Mouse (Mus musculus): ENCODE measurements at regions not wholly inside any gene's neighbourhood (a gene's known extent, or its start where the extent isn't known, plus 50 kb on each side); places are given as distances from the start of the nearest gene placed in this dataset.

- DNase-seq (ENCODE audit: low read depth, low spot score), result no peak
These were observed 615.9 kb downstream of the Gbe1 start for GRCm38 (mm10) chr16:70929651-70930050.

GRCm38 (mm10) chr16:70935959-70936358 is 622.2 kb downstream of the Gbe1 start:
- DNase-seq (ENCODE audit: low read depth, low spot score), result no peak

DNA sequence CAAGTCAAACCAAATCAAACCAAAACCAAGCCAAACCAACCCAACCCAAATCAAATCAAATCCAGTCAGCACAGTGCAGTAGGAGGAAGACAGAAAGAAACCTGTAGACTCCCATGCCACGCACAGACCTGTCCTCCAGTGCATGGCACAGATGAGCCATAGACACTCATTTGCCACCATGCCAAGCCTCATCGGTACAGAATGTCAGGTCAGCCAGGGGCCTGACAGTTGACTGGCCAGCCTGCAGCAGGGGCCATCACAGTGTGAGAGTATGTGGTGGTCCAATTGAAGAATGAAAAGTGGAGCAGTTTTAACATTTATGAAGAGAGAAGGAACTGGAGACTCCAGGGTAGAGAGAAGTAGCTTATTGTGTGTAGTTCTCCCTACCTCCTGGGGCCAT is 639.2 kb downstream of the Gbe1 start:
- no peak for DNase-seq (ENCODE audit: low read depth, low spot score)
